Mouse (Mus musculus) left cerebral cortex, postnatal 4 days (tissue): ENCODE results near the gene Lgals3bp. TPM values are rescaled to one million over a fixed set of nuclear protein-coding genes. Genes with fewer than 3 reads are reported as not detected.
A peak's percentile ranks its signal among the peaks of the same experiment; 100 is the strongest.

Experiments used
- DNase-seq: peaks from one replicate; pipeline ENCODE4 v3.0.0-alpha.2; 2022
- intact Hi-C: fragments of 180-260 bp; cut with DNase I; formaldehyde crosslinking; loops from one replicate; pipeline ENCODE4 v1.15.1; 2025
- total RNA-seq, 2 experiments: library from RNA; stranded (reverse); gene quantifications; 2 replicates each; pipeline ENCODE4 v1.2.3; 2021

Lgals3bp gene
- 1 to 10 TPM; 5.0 to 6.2 TPM for total RNA-seq

GRCm38 (mm10) chr11:118401760-118402280 lies at the start of gene Lgals3bp:
TSS of gene Lgals3bp (minus strand) at chr11:118402092.
- peak; percentile 29 for DNase-seq
- intact Hi-C loops, result no loop called here

- intact Hi-C loops, result no loop called here
- peak; percentile 18 for DNase-seq
These were observed 49.3 kb upstream of the Lgals3bp start for GRCm38 (mm10) chr11:118451211-118451610.

- DNase-seq, result peak; percentile 20
- intact Hi-C loops, result no loop called here
These were observed 46.5 kb upstream of the Lgals3bp start for GRCm38 (mm10) chr11:118448385-118448784.

- intact Hi-C loops, result no loop called here
- peak; percentile 55 for DNase-seq
These were observed 45.5 kb upstream of the Lgals3bp start for GRCm38 (mm10) chr11:118447346-118447745.

GRCm38 (mm10) chr11:118445843-118446242 lies 44.0 kb upstream of the Lgals3bp start:
- DNase-seq, result peak; percentile 71
- intact Hi-C loops, result no loop called here

GRCm38 (mm10) chr11:118443201-118443970 lies 41.5 kb upstream of the Lgals3bp start:
- peak; percentile 81 for DNase-seq
- intact Hi-C loops, result no loop called here

DNA sequence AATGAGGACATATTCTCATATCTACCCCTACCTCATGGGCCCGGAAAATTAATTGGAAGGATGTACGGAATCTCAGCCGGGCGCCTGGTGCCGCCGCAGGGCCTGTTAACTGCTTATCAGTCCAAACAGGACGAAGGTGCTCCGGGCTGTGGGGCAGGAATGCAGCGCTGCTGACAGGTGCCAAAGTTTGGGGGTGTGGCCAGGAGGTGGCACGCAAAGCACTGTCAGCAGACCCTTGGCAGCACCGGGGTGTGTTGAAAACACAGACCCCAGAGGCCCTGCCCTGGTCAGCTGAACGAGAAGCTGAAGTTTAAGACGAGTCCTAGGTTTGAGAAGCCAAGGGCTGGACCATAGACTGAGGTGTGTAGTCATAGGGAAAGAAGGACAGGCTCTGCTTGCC lies 40.8 kb upstream of the Lgals3bp start:
- DNase-seq, result no peak
- intact Hi-C loops, result no loop called here

- intact Hi-C loops, result no loop called here
- DNase-seq, result peak; percentile 44
These were observed 36.9 kb upstream of the Lgals3bp start for GRCm38 (mm10) chr11:118438665-118439414.

DNA sequence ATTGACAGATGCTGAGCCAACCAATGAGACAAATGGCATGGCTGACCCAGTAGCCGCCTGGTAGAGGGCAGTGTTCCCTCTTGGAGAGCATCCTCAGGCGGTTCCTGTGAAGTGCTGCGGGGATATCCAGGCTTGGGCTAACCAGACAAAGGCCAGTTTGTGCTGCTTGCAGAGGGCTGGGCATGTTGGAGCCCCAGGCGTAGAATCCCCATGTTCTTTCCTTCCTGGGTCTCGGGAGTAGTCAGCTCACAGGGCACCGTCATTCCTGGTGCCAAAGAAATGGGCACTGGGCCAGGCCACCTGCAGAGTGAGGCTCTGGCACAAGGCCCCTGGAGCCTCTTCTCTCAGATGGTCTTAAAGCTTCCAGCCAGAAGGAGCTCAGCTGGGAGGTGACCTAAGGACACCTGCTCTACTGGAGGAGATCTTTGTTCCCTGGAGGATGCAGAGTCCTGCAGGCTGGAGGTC lies 34.6 kb upstream of the Lgals3bp start:
- intact Hi-C loops, result no loop called here
- DNase-seq, result peak; percentile 83

- DNase-seq, result no peak
- intact Hi-C loops, result no loop called here
These were observed 32.2 kb upstream of the Lgals3bp start for GRCm38 (mm10) chr11:118434093-118434492.

- intact Hi-C loops, result no loop called here
- DNase-seq, result no peak
These were observed 31.5 kb upstream of the Lgals3bp start for GRCm38 (mm10) chr11:118433398-118433868.

GRCm38 (mm10) chr11:118431100-118431948 lies 29.4 kb upstream of the Lgals3bp start:
- no peak for DNase-seq
- intact Hi-C loops, result no loop called here

- DNase-seq, result no peak
- intact Hi-C loops, result no loop called here
These were observed 28.5 kb upstream of the Lgals3bp start for GRCm38 (mm10) chr11:118430291-118430885.

GRCm38 (mm10) chr11:118428944-118429709 lies 27.2 kb upstream of the Lgals3bp start:
- intact Hi-C loops, result loop anchor here (5.0 to 10.0 kb wide), 2 partner anchors 313 to 546 kb away; no protein-coding TSS in a partner anchor
- DNase-seq, result no peak

GRCm38 (mm10) chr11:118428460-118428868 lies 26.6 kb upstream of the Lgals3bp start:
- intact Hi-C loops, result loop anchor here (5.0 to 10.0 kb wide), 2 partner anchors 314 to 546 kb away; no protein-coding TSS in a partner anchor
- DNase-seq, result no peak

- no peak for DNase-seq
- intact Hi-C loops, result loop anchor here (5.0 to 10.0 kb wide), 2 partner anchors 314 to 547 kb away; no protein-coding TSS in a partner anchor
These were observed 26.1 kb upstream of the Lgals3bp start, which contains the start of gene C1qtnf1 for GRCm38 (mm10) chr11:118427986-118428385. TSS of gene C1qtnf1 (plus strand) at chr11:118428203.

DNA sequence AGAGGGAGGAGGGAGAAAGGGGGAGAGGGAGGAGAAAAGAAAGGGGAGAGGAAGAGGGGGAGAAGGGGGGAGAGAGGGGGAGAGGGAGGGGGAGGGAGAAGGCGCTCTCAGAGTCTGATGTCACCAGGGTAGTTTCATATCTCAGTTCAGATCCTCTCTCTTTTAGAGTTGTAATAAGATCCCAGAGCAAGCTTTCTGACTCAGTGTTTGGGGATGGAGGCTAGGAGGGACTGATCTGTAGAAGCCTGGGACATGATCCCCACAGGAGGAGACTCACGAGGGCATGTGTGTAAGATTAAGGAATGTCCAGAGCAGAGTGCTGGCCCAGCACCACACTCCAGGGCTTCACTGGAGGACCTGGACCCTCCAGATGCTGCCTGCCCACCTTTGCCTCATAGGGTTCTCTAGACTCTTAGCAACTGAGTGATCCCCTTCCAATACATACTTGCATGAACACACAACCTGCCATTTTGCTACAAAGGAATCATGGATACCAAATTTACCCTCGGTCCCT lies 25.4 kb upstream of the Lgals3bp start:
- intact Hi-C loops, result loop anchor here (5.0 to 10.0 kb wide), 2 partner anchors 315 to 547 kb away; no protein-coding TSS in a partner anchor
- no peak for DNase-seq

GRCm38 (mm10) chr11:118426765-118427164 lies 24.9 kb upstream of the Lgals3bp start:
- DNase-seq, result no peak
- intact Hi-C loops, result loop anchor here (5.0 to 10.0 kb wide), 2 partner anchors 316 to 548 kb away; no protein-coding TSS in a partner anchor
